Mouse (Mus musculus) CH12.LX (cell line): ENCODE data around the gene Astn2. TPM values are rescaled to one million over a fixed set of nuclear protein-coding genes. Genes with fewer than 3 reads are reported as not detected.

Experiments
- DNase-seq: peaks from one replicate; pipeline ENCODE4 v3.0.0-alpha.2; 2013; ENCODE audit errors: extremely low read depth
- H3K27ac ChIP-seq: 2 replicates; pipeline ENCODE4 v1.5.1; 2012; ENCODE audit warnings: low read depth, mild to moderate bottlenecking, control low read depth, moderate library complexity; ENCODE audit not compliant: insufficient read depth
- H3K27me3 ChIP-seq: replicated peaks from 2 replicates; pipeline ENCODE3; 2012; ENCODE audit warnings: inconsistent platforms
- H3K36me3 ChIP-seq, 2 experiments: replicated peaks in 1 of 2; 2 replicates each; pipeline versions ENCODE3 to v1.6.1; 2012; ENCODE audit warnings: inconsistent platforms in 1 of 2, low read length in 1 of 2, mild to moderate bottlenecking in 1 of 2, mixed read lengths in 1 of 2, moderate library complexity in 1 of 2; ENCODE audit not compliant: control insufficient read depth in 1 of 2, insufficient read depth in 1 of 2
- H3K4me1 ChIP-seq, 2 experiments: 2 replicates each; pipeline ENCODE4 v1.6.1; 2012; ENCODE audit warnings: inconsistent platforms in 1 of 2, moderate library complexity in 1 of 2; ENCODE audit not compliant: insufficient read depth in 2 of 2, control insufficient read depth in 1 of 2
- H3K4me2 ChIP-seq: 2 replicates; pipeline ENCODE4 v1.6.1; 2012; ENCODE audit warnings: low read depth, mild to moderate bottlenecking, control low read depth; ENCODE audit not compliant: poor library complexity, insufficient read depth, severe bottlenecking
- H3K4me3 ChIP-seq, 3 experiments: fragments of 150-350 bp in 1 of 3; sonication (generic) in 1 of 3; replicated peaks in 1 of 3; 2 replicates each; pipeline versions ENCODE3 to v1.5.1; 2011 to 2012; ENCODE audit warnings: low read depth in 2 of 3, low read length in 2 of 3, mild to moderate bottlenecking in 2 of 3, moderate library complexity in 2 of 3, control low read depth in 1 of 3, improper control_type of control experiment in 1 of 3, inconsistent platforms in 1 of 3, mixed read lengths in 1 of 3; ENCODE audit not compliant: poor library complexity in 1 of 3
- H3K79me2 ChIP-seq: replicated peaks from 2 replicates; pipeline ENCODE4 v1.6.1; 2012; ENCODE audit warnings: mild to moderate bottlenecking, moderate library complexity; ENCODE audit not compliant: control insufficient read depth, poor library complexity, insufficient read depth, severe bottlenecking; ENCODE audit errors: extremely low read depth
- H3K9ac ChIP-seq: 2 replicates; pipeline ENCODE4 v1.6.1; 2012; ENCODE audit warnings: low read depth, mild to moderate bottlenecking, control low read depth, moderate library complexity; ENCODE audit not compliant: insufficient read depth
- H3K9me3 ChIP-seq: replicated peaks from 2 replicates; pipeline ENCODE3; 2012; ENCODE audit warnings: low read length, inconsistent platforms, mixed read lengths
- BHLHE40 ChIP-seq: IDR thresholded peaks from 2 replicates; pipeline ENCODE4 v1.6.1; 2011; ENCODE audit warnings: mild to moderate bottlenecking, low read depth, low read length, improper control_type of control experiment
- CHD2 ChIP-seq: IDR thresholded peaks from 2 replicates; pipeline ENCODE4 v1.6.1; 2011; ENCODE audit warnings: low read length, improper control_type of control experiment
- E2F4 ChIP-seq: IDR thresholded peaks from 2 replicates; pipeline ENCODE4 v1.6.1; 2011; ENCODE audit warnings: low read depth, low read length, improper control_type of control experiment; ENCODE audit not compliant: insufficient replicate concordance
- ETS1 ChIP-seq: conservative IDR thresholded peaks from 2 replicates; pipeline ENCODE4 v1.6.1; 2012; ENCODE audit warnings: low read depth, mild to moderate bottlenecking, inconsistent platforms, low read length, improper control_type of control experiment, moderate library complexity
- GABPA ChIP-seq: IDR thresholded peaks from 2 replicates; pipeline ENCODE4 v1.6.1; 2012; ENCODE audit warnings: low read depth, low read length, improper control_type of control experiment, inconsistent platforms; ENCODE audit not compliant: insufficient replicate concordance
- HCFC1 ChIP-seq: IDR thresholded peaks from 2 replicates; pipeline ENCODE4 v1.6.1; 2012; ENCODE audit warnings: low read depth, mild to moderate bottlenecking, inconsistent platforms, low read length, improper control_type of control experiment
- JUN ChIP-seq: IDR thresholded peaks from 2 replicates; pipeline ENCODE4 v1.6.1; 2011; ENCODE audit warnings: low read depth, mild to moderate bottlenecking, low read length, improper control_type of control experiment, moderate library complexity; ENCODE audit not compliant: insufficient read depth
- JUND ChIP-seq: conservative IDR thresholded peaks from 2 replicates; pipeline ENCODE4 v1.6.1; 2011; ENCODE audit warnings: low read depth, low read length, improper control_type of control experiment
- KAT2A ChIP-seq: IDR thresholded peaks from 2 replicates; pipeline ENCODE4 v1.6.1; 2012; ENCODE audit warnings: low read length, improper control_type of control experiment, inconsistent platforms; ENCODE audit not compliant: insufficient replicate concordance
- MAFK ChIP-seq: IDR thresholded peaks from 2 replicates; pipeline ENCODE4 v1.6.1; 2011; ENCODE audit warnings: low read length, improper control_type of control experiment; ENCODE audit not compliant: insufficient replicate concordance
- MAX ChIP-seq: IDR thresholded peaks from 2 replicates; pipeline ENCODE4 v1.6.1; 2011; ENCODE audit warnings: low read length, improper control_type of control experiment
- MAZ ChIP-seq: IDR thresholded peaks from 2 replicates; pipeline ENCODE4 v1.6.1; 2012; ENCODE audit warnings: low read depth, mild to moderate bottlenecking, inconsistent platforms, low read length, improper control_type of control experiment, moderate library complexity
- MXI1 ChIP-seq: IDR thresholded peaks from 2 replicates; pipeline ENCODE4 v1.6.1; 2011; ENCODE audit warnings: mild to moderate bottlenecking, low read depth, low read length, improper control_type of control experiment
- NELFE ChIP-seq: IDR thresholded peaks from 2 replicates; pipeline ENCODE4 v1.6.1; 2011; ENCODE audit warnings: low read depth, low read length, improper control_type of control experiment
- PAX5 ChIP-seq: IDR thresholded peaks from 2 replicates; pipeline ENCODE4 v1.6.1; 2012; ENCODE audit warnings: low read length, inconsistent platforms, mixed read lengths
- POLR2AphosphoS2 ChIP-seq: IDR thresholded peaks from 2 replicates; pipeline ENCODE4 v1.6.1; 2011; ENCODE audit warnings: low read depth, low read length, improper control_type of control experiment
- RAD21 ChIP-seq: IDR thresholded peaks from 2 replicates; pipeline ENCODE4 v1.6.1; 2011; ENCODE audit warnings: low read depth, mild to moderate bottlenecking, low read length, improper control_type of control experiment, moderate library complexity
- SIN3A ChIP-seq: IDR thresholded peaks from 2 replicates; pipeline ENCODE4 v1.6.1; 2012; ENCODE audit warnings: low read length, improper control_type of control experiment, inconsistent platforms
- TCF12 ChIP-seq: IDR thresholded peaks from 2 replicates; pipeline ENCODE4 v1.6.1; 2014; ENCODE audit warnings: low read depth, mild to moderate bottlenecking, inconsistent platforms, low read length, improper control_type of control experiment
- UBTF ChIP-seq: IDR thresholded peaks from 2 replicates; pipeline ENCODE4 v1.6.1; 2012; ENCODE audit warnings: low read depth, mild to moderate bottlenecking, inconsistent platforms, low read length, improper control_type of control experiment, moderate library complexity
- USF2 ChIP-seq: conservative IDR thresholded peaks from 2 replicates; pipeline ENCODE4 v1.6.1; 2011; ENCODE audit warnings: low read depth, low read length, improper control_type of control experiment
- ZC3H11A ChIP-seq: IDR thresholded peaks from 2 replicates; pipeline ENCODE4 v1.6.1; 2012; ENCODE audit warnings: low read depth, mild to moderate bottlenecking, inconsistent platforms, low read length, improper control_type of control experiment
- ZKSCAN1 ChIP-seq: IDR thresholded peaks from 2 replicates; pipeline ENCODE4 v1.6.1; 2012; ENCODE audit warnings: low read depth, inconsistent platforms, low read length, improper control_type of control experiment, borderline replicate concordance
- ZMIZ1 ChIP-seq: IDR thresholded peaks from 2 replicates; pipeline ENCODE4 v1.6.1; 2012; ENCODE audit warnings: low read depth, mild to moderate bottlenecking, inconsistent platforms, low read length, improper control_type of control experiment
- dilution Hi-C: fragments of 300-500 bp; cut with MboI; formaldehyde crosslinking; loops from 2 replicates; pipeline ENCODE4 v1.14.3; 2020; ENCODE audit warnings: low sequenced_read_pairs; ENCODE audit not compliant: extremely low pct_unique_long_range_greater_than_20kb, extremely low pct_ligation_motif_present
- in situ Hi-C: fragments of 300-500 bp; cut with MboI; formaldehyde crosslinking; loops from 3 replicates; pipeline ENCODE4 v1.14.3; 2019; ENCODE audit warnings: low sequenced_read_pairs, low pct_ligation_motif_present, low pct_unique_long_range_greater_than_20kb, mixed read lengths
- polyA plus RNA-seq: library from polyadenylated mRNA; unstranded; fragments of >175 nt; gene quantifications from 2 replicates; pipeline ENCODE4 v1.2.1, GENCODE M21; 2012; ENCODE audit warnings: low read depth; ENCODE audit not compliant: insufficient read length
- total RNA-seq, 2 experiments: library from RNA; depleted of rRNA; stranded (reverse); fragments of 300-350 nt in 1 of 2; fragments of >200 nt in 1 of 2; gene quantifications; 2 replicates each; pipeline ENCODE4 v1.2.3; 2012 to 2014

The Astn2 gene
- total and polyA plus RNA-seq, 3 experiments: not detected

- TF ChIP-seq POLR2AphosphoS2: no peak
- no peak for TF ChIP-seq MXI1
- no peak for TF ChIP-seq JUN
- no peak for TF ChIP-seq ZC3H11A
- TF ChIP-seq CHD2: no peak
- TF ChIP-seq E2F4: no peak
- no peak for TF ChIP-seq HCFC1
- no peak for TF ChIP-seq SIN3A
- no peak for TF ChIP-seq MAFK
- no peak for TF ChIP-seq GABPA
- TF ChIP-seq BHLHE40: no peak
- TF ChIP-seq MAX: no peak
- TF ChIP-seq MAZ: no peak
- dilution Hi-C loops (no loop called here), in situ Hi-C loops (no loop called here)
- Histone ChIP-seq H3K36me3 (no peaks in the 10 kb centered on the region), H3K27me3 (no peaks in the 10 kb centered on the region), H3K9me3 (peaks cover 43% of the 10 kb centered on the region), H3K9ac (no peak overlapping the region), H3K79me2 (no peaks in the 10 kb centered on the region), H3K4me2 (no peak overlapping the region), H3K4me3 (no peak overlapping the region), H3K4me1 (no peaks in the 10 kb centered on the region), H3K27ac (no peak overlapping the region)
- no peak for DNase-seq
These were observed 290.2 kb downstream of the Astn2 start for GRCm38 (mm10) chr4:66114243-66114642.

GRCm38 (mm10) chr4:66102037-66102436 lies 302.4 kb downstream of the Astn2 start:
- Histone ChIP-seq H3K9me3 (peaks cover 31% of the 10 kb centered on the region), H3K79me2 (no peaks in the 10 kb centered on the region), H3K9ac (no peak overlapping the region), H3K4me1 (no peaks in the 10 kb centered on the region), H3K27ac (no peak overlapping the region), H3K4me2 (no peak overlapping the region), H3K27me3 (no peaks in the 10 kb centered on the region), H3K36me3 (no peaks in the 10 kb centered on the region), H3K4me3 (no peak overlapping the region)
- TF ChIP-seq ETS1 (no peak), RAD21 (no peak), ZMIZ1 (no peak), NELFE (no peak), JUN (no peak), GABPA (no peak), TCF12 (no peak), USF2 (no peak), PAX5 (no peak), UBTF (no peak), JUND (no peak), MAX (no peak), BHLHE40 (no peak), ZKSCAN1 (no peak), E2F4 (no peak), KAT2A (no peak)
- no peak for DNase-seq
- in situ Hi-C loops: no loop called here
- dilution Hi-C loops: no loop called here
